ENCODE assay signal across 15 mouse cellular contexts in genomic region chr4:129909261-129909731, GRCm38 (mm10). TPM values are rescaled to one million over a fixed set of nuclear protein-coding genes. Genes with fewer than 3 reads are reported as not detected.
DNase-seq lines count a peak whose midpoint lies in the region; ATAC-seq and TF ChIP-seq lines count a peak whose summit lies in the region.
"Had no signal": no experiment of that assay in that cellular context is flagged by ENCODE, and none has a peak within 500 bp of the region (broad histone marks: within the 10 kb centered on the region; RNA-seq: fewer than 3 reads in every experiment).

No protein-coding gene starts in this region.

- no peak overlapping the region for H3K9ac ChIP-seq in forebrain, postnatal 0 days
- H3K9ac ChIP-seq: hindbrain, embryonic 13.5 days; neural tube, embryonic 13.5 days had no signal

- TF ChIP-seq POLR2A in kidney, adult 2 months (IDR thresholded peaks at IDR 0.05; ENCODE audit: low read depth, low read length): no peak

- H3K9me3 ChIP-seq in forebrain, postnatal 0 days (ENCODE audit: low read length): no peaks in the 10 kb centered on the region
- H3K9me3 ChIP-seq: G1E; hindbrain, embryonic 13.5 days; midbrain, embryonic 10.5 days; neural tube, embryonic 13.5 days had no signal

- WGBS in kidney, adult 2 months: 50% methylated on average over 4 of the region's 4 CpGs
- WGBS in forebrain, postnatal 0 days: 71% methylated on average over 4 of the region's 4 CpGs

- H3K4me1 ChIP-seq in kidney, adult 2 months (ENCODE audit: control insufficient read depth, insufficient read depth, low read length): no peaks in the 10 kb centered on the region
- no peaks in the 10 kb centered on the region for H3K4me1 ChIP-seq in forebrain, postnatal 0 days (ENCODE audit: insufficient read depth)

- no peaks in the 10 kb centered on the region for H3K27me3 ChIP-seq in kidney, adult 2 months (replicated peaks; ENCODE audit: control insufficient read depth, insufficient read depth, low read length)
- H3K27me3 ChIP-seq in forebrain, postnatal 0 days (ENCODE audit: insufficient read depth, low read length): no peaks in the 10 kb centered on the region; the same call in 1 of the 2 replicates
- H3K27me3 ChIP-seq: hindbrain, embryonic 13.5 days; neural tube, embryonic 13.5 days had no signal

- no peak overlapping the region for H3K27ac ChIP-seq in kidney, adult 2 months (ENCODE audit: insufficient read depth, low read depth, low read length)
- no peak overlapping the region for H3K27ac ChIP-seq in forebrain, postnatal 0 days (ENCODE audit: low read depth, low read length)
- H3K27ac ChIP-seq: hindbrain, embryonic 13.5 days; midbrain, embryonic 10.5 days; neural tube, embryonic 13.5 days had no signal

- H3K36me3 ChIP-seq in kidney, adult 2 months (ENCODE audit: control insufficient read depth, insufficient read depth, low read length): no peaks in the 10 kb centered on the region
- no peaks in the 10 kb centered on the region for H3K36me3 ChIP-seq in forebrain, postnatal 0 days (ENCODE audit: insufficient read depth)
- H3K36me3 ChIP-seq: G1E; hindbrain, embryonic 13.5 days; midbrain, embryonic 10.5 days; neural tube, embryonic 13.5 days had no signal

- no peak overlapping the region for H3K4me2 ChIP-seq in forebrain, postnatal 0 days (ENCODE audit: low read depth)
- H3K4me2 ChIP-seq: hindbrain, embryonic 13.5 days; neural tube, embryonic 13.5 days had no signal

- DNase-seq in kidney, adult 2 months: peak; percentile 21
- no peak for DNase-seq in kidney, postnatal 10 days
- peak; percentile 22 for DNase-seq in CD4-positive helper T cell, adult 2 months (ENCODE audit: low read depth, low spot score)
- DNase-seq in adrenal gland, adult 8-10 months: peak; percentile 55
- peak; percentile 23 for DNase-seq in lung, postnatal 10 days
- no peak for DNase-seq in embryo, embryonic 10.5 days (ENCODE audit: low spot score)
- no peak for DNase-seq in forebrain, postnatal 0 days
- DNase-seq in frontal cortex, postnatal 25 days (ENCODE audit: low spot score in 2 of 2): no peak
- DNase-seq: cerebellum, adult 9-11 months; thymus, adult 18-20 months had no signal

- ATAC-seq in forebrain, postnatal 0 days: no peak

- no peak for TF ChIP-seq CTCF in kidney, adult 2 months (conservative IDR thresholded peaks at IDR 0.05; ENCODE audit: insufficient read depth, insufficient read length, low read depth, low read length)
- TF ChIP-seq CTCF in forebrain, postnatal 0 days (IDR thresholded peaks at IDR 0.05; ENCODE audit: low read depth): no peak

- H3K4me3 ChIP-seq in kidney, adult 2 months (ENCODE audit: insufficient read depth, low read depth, low read length): no peak overlapping the region
- H3K4me3 ChIP-seq in forebrain, postnatal 0 days (ENCODE audit: low read depth, low read length): no peak overlapping the region
- H3K4me3 ChIP-seq: hindbrain, embryonic 13.5 days; midbrain, embryonic 10.5 days; neural tube, embryonic 13.5 days had no signal

RNA-seq across cellular contexts. Expression of gene Spocd1, which starts 19.8 kb away (rescaled TPM):
- not detected in 2 replicates for polyA plus RNA-seq in kidney, adult 2 months (2012; rRNA removed)
- 1 to 10 TPM; 1.2 to 2.7 (median 2.1) TPM for total RNA-seq in adrenal gland, adult 8-10 months (2022)
- total RNA-seq in forebrain, postnatal 0 days (2014; rRNA removed): not detected in 2 replicates
- polyA plus RNA-seq in forebrain, postnatal 0 days (2015; fragmentation: Nextera tagmentation; extraction: Ambion mirVana): 0.05 TPM in 1 of 2 replicates, not detected in the other
- total RNA-seq: G1E had no signal
- polyA plus RNA-seq: G1E; hindbrain, embryonic 13.5 days; limb, embryonic 11.5 days; midbrain, embryonic 10.5 days; neural tube, embryonic 13.5 days had no signal

Comparison
In these comparisons a context has a peak if more than half of its experiments do, and no peak if none do; other contexts are left out.
1. DNase-seq: peak in kidney, adult 2 months (single experiment), CD4-positive helper T cell, adult 2 months (single experiment), adrenal gland, adult 8-10 months (single experiment) and lung, postnatal 10 days (single experiment); none in kidney, postnatal 10 days (single experiment), embryo, embryonic 10.5 days (single experiment), forebrain, postnatal 0 days (single experiment) and frontal cortex, postnatal 25 days (0 of 2).